Mouse (Mus musculus) Patski (cell line): ENCODE results near the gene Polr3g. TPM values are rescaled to one million over a fixed set of nuclear protein-coding genes. Genes with fewer than 3 reads are reported as not detected.
"Not testable (repeated sequence)": the region's sequence is repeated elsewhere in the genome, so short reads cannot be mapped to it uniquely, and the experiment has no call there.

ENCODE experiments used
- ATAC-seq: fragments of 100-300 bp; one replicate; pipeline ENCODE4 v1.8.0; 2021
- CTCF ChIA-PET: fragments of 350-600 bp; sonication (Branson Sonifier 250); formaldehyde crosslinking; loops from one replicate; lab custom pipeline; 2022; ENCODE audit warnings: inconsistent platforms; lab: Charles Lee
- POLR2A ChIA-PET: fragments of 350-600 bp; sonication (Branson Sonifier 250); formaldehyde crosslinking; loops from one replicate; lab custom pipeline; 2022; ENCODE audit warnings: antibody characterized with exemption, inconsistent platforms; lab: Charles Lee
- DNase-seq: peaks from one replicate; pipeline ENCODE4 v3.0.0-alpha.2; 2011; ENCODE audit warnings: low read depth, low spot score
- H3K27me3 ChIP-seq: fragments of 371-371 bp; one replicate; pipeline ENCODE4 v1.5.1; 2021
- CTCF ChIP-seq: fragments of 100-300 bp; IDR thresholded peaks from one replicate; pipeline ENCODE4 v1.5.1; 2021
- in situ Hi-C: fragments of 300-500 bp; cut with MboI; formaldehyde crosslinking; loops from 3 replicates; pipeline ENCODE4 v1.11.1; 2018; ENCODE audit warnings: low pct_unique_long_range_greater_than_20kb, mixed read lengths
- polyA plus RNA-seq: library from polyadenylated mRNA; unstranded; gene quantifications from one replicate; pipeline ENCODE4 v1.2.3, GENCODE M21; 2021

Polr3g gene
- polyA plus RNA-seq, 1 experiment from 2014 or later = 4.0 TPM

DNA sequence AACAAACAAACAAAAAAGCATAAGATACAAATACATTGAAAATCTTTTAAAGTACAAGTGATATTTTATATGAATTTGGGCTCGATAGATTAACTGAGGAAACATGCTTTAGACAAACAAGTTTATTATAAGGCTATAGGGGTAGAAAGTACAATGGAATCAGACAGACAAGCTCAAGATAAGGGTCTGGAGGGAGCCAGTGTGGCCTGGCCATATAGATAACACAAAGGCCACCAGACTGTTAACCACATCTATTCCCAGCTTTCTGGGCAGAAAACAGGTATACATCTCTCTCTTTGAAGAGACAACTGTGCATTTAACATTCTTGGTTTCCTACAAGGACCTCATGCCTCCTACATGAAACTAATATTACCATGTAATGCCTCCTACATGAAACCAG, 19.5 kb upstream of the Polr3g start:
- DNase-seq (no peak), ATAC-seq (no peak)
- ChIA-PET CTCF (interaction anchor here (1.0 kb wide), 1 partner anchor 20 kb away, joined by 3 read pairs; no protein-coding TSS in a partner anchor), POLR2A (interaction anchor here (0.6 kb wide), 2 partner anchors 98 to 845 kb away, joined by 3 to 5 read pairs; no protein-coding TSS in a partner anchor)
- in situ Hi-C loops = no loop called here
- no peaks in the 10 kb centered on the region for H3K27me3 ChIP-seq
- TF ChIP-seq CTCF = no peak

DNA sequence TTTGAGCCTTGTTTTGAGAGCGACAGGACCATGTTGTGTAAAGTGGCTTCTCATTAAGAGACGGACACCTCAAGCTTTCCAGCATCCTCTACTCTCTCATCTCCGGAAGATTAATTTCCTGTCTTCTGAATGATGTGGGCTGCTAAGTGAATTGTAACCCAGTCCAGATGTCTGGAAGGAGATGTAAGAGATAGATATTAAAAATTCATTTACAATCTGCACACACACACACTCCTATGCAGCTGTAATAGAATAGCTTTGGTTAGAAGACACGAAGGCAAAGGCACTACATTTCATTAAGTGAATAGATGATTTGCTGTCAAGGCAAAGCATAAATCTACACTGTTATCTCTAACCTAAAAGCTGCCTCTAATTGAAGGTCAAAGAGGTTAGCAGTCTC, 18.3 kb upstream of the Polr3g start:
- ATAC-seq = no peak
- H3K27me3 ChIP-seq = no peaks in the 10 kb centered on the region
- ChIA-PET POLR2A (no interaction called here), CTCF (interaction anchor here (1.0 kb wide), 1 partner anchor 9 kb away, joined by 4 read pairs; no protein-coding TSS in a partner anchor)
- in situ Hi-C loops = no loop called here
- DNase-seq = no peak
- no peak for TF ChIP-seq CTCF

DNA sequence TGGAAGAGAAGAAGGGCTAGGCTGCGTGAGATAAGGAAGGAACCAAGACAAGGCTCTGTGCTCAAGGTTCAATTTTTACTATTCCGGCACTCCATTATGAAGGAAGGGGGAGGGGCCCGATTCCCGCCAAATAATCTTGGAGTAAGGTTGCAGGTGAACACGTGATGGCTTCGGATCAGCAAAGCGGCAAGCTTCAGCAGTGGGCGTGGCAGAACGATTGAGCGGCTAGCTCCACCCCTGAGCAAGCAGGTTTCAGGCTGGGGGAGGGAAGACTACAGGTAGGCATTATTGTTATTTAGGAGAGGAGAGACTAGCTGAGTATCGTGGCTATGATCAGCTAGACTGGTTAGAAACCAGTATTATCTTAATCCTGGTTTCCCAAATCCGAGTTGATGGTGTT, 17.3 kb upstream of the Polr3g start:
- in situ Hi-C loops, CTCF ChIA-PET, H3K27me3 ChIP-seq, POLR2A ChIA-PET, DNase-seq, ATAC-seq: not testable (repeated sequence)

DNA sequence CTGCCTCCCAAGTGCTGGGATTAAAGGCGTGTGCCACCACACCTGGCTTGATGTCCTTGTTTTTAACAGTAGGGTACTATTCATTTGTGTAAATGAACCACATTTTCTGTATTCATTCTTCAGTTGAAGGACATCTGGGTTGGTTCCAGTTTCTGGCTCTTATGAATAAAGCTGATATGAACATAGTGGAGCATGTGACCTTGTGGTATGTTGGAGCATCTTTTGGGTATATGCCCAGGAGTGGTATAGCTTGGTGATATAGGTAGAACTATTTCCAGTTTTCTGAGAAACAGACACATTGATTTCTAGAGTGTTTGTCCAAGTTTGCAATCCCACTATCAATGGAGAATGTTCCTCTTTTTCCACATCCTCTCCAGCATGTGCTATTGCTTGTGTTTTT, 3.1 kb upstream of the Polr3g start:
- CTCF ChIA-PET = no interaction called here
- no peak for TF ChIP-seq CTCF
- ATAC-seq (no peak), DNase-seq (no peak)
- POLR2A ChIA-PET = no interaction called here
- in situ Hi-C loops = no loop called here
- no peaks in the 10 kb centered on the region for H3K27me3 ChIP-seq

DNA sequence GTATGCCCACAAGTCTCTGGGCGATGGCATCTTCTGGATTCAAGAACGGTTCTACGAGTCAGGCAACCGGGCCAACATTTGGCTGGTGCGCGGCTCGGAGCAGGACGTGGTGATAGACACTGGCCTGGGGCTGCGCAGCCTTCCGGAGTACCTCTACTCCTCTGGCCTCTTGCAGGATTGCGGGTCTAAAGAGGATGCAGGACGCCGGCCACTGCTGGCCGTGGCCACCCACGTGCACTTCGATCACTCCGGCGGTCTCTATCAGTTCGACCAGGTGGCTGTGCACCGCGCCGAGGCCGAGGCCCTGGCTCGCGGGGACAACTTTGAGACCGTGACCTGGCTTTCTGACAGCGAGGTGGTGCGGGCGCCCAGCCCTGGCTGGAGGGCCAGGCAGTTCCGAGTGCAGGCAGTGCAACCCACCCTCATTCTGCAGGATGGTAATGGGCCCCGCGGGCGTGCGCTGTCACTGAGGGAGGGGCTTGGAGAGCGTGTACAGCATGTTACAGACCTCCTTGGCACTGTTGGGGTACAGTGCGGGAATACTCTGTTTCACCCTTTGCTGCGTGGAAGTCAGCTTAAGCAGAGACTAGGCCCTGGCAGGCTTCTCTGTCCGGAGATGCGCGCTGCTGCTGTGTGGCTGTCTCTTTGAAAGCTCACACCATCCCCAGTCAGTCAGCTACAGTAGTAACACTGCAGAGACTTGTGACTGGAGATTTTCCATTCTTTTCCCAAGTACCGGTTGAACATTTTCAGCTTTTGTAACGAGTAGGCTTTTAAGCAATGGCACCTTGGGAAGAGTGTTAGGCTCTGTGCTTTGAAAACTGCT, 946 bp upstream of the Polr3g start:
- DNase-seq = no peak
- CTCF ChIA-PET = interaction anchor here (2.1 kb wide), 1 partner anchor 49 kb away, joined by 8 read pairs; no protein-coding TSS in a partner anchor
- ATAC-seq = peak; percentile 27
- no peaks in the 10 kb centered on the region for H3K27me3 ChIP-seq
- TF ChIP-seq CTCF = no peak
- POLR2A ChIA-PET = interaction anchor here (1.0 to 1.2 kb wide), 2 partner anchors 14 to 53 kb away, joined by 3 read pairs; no protein-coding TSS in a partner anchor
- in situ Hi-C loops = no loop called here

DNA sequence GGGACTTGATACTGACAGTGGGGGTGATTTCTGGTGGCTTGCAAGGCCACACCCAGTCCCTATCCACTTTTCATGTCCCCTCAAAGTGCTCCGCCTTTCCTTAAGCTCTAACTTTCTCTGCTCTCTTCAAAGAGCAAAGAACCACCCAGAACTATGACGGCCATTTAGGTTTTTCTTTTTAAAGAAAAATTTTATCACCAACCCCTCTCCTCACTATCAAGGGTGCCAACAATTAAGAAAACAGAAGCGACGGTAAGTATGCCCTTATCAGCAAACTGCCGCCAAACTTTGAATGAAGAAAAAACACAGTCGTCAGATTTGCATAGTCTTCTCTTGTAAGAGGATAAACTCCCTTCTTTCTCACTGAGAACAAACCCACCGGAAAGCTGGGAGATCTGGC, 547 bp downstream of the Polr3g start:
- no peak for ATAC-seq
- ChIA-PET POLR2A (interaction anchor here (0.7 to 1.0 kb wide), 2 partner anchors 31 to 51 kb away, joined by 3 read pairs; no protein-coding TSS in a partner anchor), CTCF (interaction anchor here (0.7 to 2.7 kb wide), 6 partner anchors 12 to 73 kb away, joined by 3 to 8 read pairs (median 3); partner anchors contain the start of gene Cetn3)
- no peaks in the 10 kb centered on the region for H3K27me3 ChIP-seq
- in situ Hi-C loops = no loop called here
- DNase-seq = no peak
- no peak for TF ChIP-seq CTCF

DNA sequence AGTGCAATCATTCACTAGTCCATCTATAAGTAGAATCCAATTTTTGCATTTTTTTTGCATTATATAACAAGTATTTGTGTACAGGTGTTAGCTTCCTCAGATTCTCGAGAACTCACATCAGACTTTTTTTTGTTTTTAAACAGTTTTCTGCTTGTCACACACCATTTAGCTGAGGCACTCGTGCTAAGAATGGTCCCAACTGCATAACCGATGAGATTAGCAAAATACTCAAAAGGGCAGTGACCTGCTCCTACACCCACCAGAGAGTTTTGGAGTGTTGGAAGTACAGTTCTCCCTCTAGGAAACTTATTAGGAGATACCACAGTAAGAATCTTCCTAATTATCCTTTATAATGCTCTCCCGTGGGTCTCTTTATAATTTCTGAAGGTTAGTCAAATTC, 1.0 kb downstream of the Polr3g start:
- in situ Hi-C loops = no loop called here
- ATAC-seq (no peak), DNase-seq (no peak)
- POLR2A ChIA-PET = no interaction called here
- TF ChIP-seq CTCF = no peak
- H3K27me3 ChIP-seq = no peaks in the 10 kb centered on the region
- CTCF ChIA-PET = interaction anchor here (1.5 to 2.7 kb wide), 3 partner anchors 11 to 73 kb away, joined by 3 to 8 read pairs (median 3); partner anchors contain the start of gene Cetn3

DNA sequence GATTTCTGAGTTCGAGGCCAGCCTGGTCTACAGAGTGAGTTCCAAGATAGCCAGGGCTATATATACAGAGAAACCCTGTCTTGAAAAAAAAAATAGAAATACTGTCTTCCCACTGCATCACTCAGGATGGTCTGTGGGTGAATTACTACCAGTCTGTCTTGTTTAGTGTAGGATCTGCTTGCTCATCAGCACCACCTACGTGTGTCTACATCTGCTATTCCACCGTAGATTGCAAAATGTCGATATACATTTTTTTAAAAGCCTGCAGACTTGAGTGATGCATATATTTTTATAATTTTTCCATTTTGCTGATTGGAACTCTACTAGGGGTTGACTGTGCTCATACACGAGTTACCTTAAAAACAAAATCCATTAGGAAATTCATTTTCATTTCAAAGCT, 4.5 kb downstream of the Polr3g start:
- ChIA-PET POLR2A (no interaction called here), CTCF (no interaction called here)
- in situ Hi-C loops = no loop called here
- ATAC-seq (no peak), DNase-seq (no peak)
- no peaks in the 10 kb centered on the region for H3K27me3 ChIP-seq
- TF ChIP-seq CTCF = no peak

DNA sequence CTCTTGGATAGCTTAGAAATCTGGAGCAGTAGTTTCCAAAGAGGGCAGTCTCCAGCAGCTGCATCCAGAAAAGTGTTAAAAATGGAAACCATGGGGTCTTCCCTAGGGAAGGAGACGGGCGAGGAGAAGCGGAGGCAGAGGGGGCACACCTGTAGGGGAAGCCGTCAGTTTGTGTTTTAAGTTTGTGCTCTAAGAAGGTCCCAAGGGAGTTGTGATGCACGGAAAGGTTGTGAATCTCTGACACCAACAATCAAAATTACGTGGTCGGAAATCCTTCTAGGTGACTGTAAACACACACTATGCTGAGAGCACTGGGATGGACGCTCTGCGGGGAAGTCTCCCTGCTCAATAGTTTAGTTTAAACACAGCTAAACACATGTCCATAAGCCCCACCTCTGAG, 7.2 kb downstream of the Polr3g start:
- ChIA-PET POLR2A (no interaction called here), CTCF (interaction anchor here (1.3 kb wide), 1 partner anchor 57 kb away, joined by 3 read pairs; no protein-coding TSS in a partner anchor)
- H3K27me3 ChIP-seq = no peaks in the 10 kb centered on the region
- TF ChIP-seq CTCF = no peak
- ATAC-seq (no peak), DNase-seq (no peak)
- in situ Hi-C loops = no loop called here

DNA sequence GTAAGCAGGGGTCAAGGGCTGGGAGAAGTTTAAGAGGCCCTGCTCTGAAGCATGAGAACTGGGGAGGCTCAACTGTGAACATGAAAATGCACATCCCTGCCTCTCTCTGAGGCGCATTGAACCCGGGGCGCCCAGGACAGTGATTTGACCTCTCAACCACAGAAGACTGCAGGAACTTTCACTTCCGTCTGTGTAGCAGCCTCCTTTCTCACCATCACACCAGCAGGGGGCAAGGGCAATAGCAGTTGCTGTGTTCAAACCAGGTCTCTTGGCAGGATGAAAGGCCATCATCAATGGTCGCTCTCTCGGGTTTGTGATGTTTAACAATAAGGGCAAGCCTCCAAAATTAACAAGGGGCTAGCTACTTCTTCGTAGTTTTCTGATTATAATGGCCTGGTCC, 7.7 kb downstream of the Polr3g start:
- no peaks in the 10 kb centered on the region for H3K27me3 ChIP-seq
- no peak for ATAC-seq
- ChIA-PET CTCF (interaction anchor here (1.3 kb wide), 1 partner anchor 57 kb away, joined by 3 read pairs; no protein-coding TSS in a partner anchor), POLR2A (no interaction called here)
- in situ Hi-C loops = no loop called here
- no peak for DNase-seq
- TF ChIP-seq CTCF = no peak

DNA sequence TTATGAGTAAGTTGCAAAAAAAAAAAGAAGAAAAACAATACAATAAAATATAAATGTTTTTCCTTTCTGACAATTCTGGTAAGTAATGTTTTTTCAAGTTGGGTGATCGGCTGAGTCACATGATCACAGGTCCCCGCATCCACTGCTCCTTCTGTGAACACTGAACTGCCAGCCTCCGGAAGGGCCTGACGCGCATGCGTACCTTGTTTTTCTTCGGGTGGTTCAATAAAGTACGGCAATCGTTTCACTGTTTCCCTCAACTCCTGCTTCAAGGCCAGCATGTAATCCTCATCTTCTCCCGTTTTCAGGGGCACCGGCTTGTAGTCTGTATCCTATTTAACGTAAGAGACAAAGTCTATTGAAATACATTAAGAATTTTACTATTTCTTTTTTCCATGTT, 16.4 kb downstream of the Polr3g start:
- POLR2A ChIA-PET = no interaction called here
- TF ChIP-seq CTCF = no peak
- CTCF ChIA-PET = no interaction called here
- in situ Hi-C loops = no loop called here
- H3K27me3 ChIP-seq = no peaks in the 10 kb centered on the region
- DNase-seq = no peak
- no peak for ATAC-seq
